Mouse (Mus musculus) spleen, adult 18-20 months (tissue): ENCODE results near the gene Zscan4-ps1.
"Not testable (repeated sequence)": the region's sequence is repeated elsewhere in the genome, so short reads cannot be mapped to it uniquely, and the experiment has no call there.

Experiments
- DNase-seq, 2 experiments: peaks; one replicate each; pipeline ENCODE4 v3.0.0; 2022; ENCODE audit warnings: mixed read lengths in 2 of 2

Gene Zscan4-ps1

DNA sequence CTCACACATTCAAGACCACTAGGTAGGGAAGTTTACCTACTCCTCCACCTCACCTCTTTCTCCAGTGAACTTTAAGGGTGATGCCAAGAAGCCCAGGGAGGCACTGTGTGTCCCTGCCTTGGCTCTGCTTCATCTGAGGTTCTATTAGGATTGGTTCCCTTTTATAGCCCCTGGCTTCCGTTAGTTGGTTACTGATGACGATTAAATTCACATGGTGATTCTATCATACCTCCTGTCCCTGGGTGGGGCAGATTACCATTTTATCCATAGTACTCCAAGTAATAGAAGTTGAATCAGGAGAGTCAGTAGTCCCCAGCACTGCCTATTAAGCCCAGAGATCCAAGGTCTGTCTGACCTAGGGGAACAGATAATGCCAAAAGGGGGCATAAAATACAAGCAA lies at the start of gene Zscan4-ps1:
Gene Zscan4-ps1, minus strand, starts transcription at position 101 of the 400 bp plus-strand sequence.
- DNase-seq = not testable (repeated sequence)
